Mouse (Mus musculus): ENCODE measurements around the gene Wnt16. TPM values are rescaled to one million over a fixed set of nuclear protein-coding genes. Genes with fewer than 3 reads are reported as not detected.
A peak's percentile ranks its signal among the peaks of the same experiment; 100 is the strongest.

Gene Wnt16
- total and polyA plus RNA-seq, 2 experiments from 2014 or later, result 0.90 to 1.3 TPM

- peaks cover 6% of the 10 kb centered on the region; the same call in 1 of the 2 replicates for H3K4me1 ChIP-seq (ENCODE audit: insufficient read depth, low read length)
- no peak overlapping the region for H3K27ac ChIP-seq
- TF ChIP-seq CTCF (IDR thresholded peaks at IDR 0.05; ENCODE audit: low read depth), result peak; percentile 57
- no peaks in the 10 kb centered on the region for H3K9me3 ChIP-seq (ENCODE audit: low read length)
- H3K4me3 ChIP-seq (ENCODE audit: low read length), result peak overlapping the region; percentile 34
- DNase-seq (ENCODE audit: low spot score) (peak; percentile 58), ATAC-seq (peak; percentile 77)
- no peaks in the 10 kb centered on the region for H3K36me3 ChIP-seq (ENCODE audit: insufficient read depth, low read length)
- peaks cover 39% of the 10 kb centered on the region for H3K27me3 ChIP-seq (ENCODE audit: insufficient read depth, low read length)
- peak overlapping the region; percentile 72 for H3K4me2 ChIP-seq (ENCODE audit: low read depth, low read length)
- under 1% methylated on average over 38 of the region's 38 CpGs for WGBS
- 0 out of 2 replicates have a peak overlapping the region, but pooled peaks have one; percentile 14 for H3K9ac ChIP-seq (replicated peaks; ENCODE audit: low read length)
These were observed 872 bp downstream of the Wnt16 start for GRCm38 (mm10) chr6:22288737-22289460.

DNA sequence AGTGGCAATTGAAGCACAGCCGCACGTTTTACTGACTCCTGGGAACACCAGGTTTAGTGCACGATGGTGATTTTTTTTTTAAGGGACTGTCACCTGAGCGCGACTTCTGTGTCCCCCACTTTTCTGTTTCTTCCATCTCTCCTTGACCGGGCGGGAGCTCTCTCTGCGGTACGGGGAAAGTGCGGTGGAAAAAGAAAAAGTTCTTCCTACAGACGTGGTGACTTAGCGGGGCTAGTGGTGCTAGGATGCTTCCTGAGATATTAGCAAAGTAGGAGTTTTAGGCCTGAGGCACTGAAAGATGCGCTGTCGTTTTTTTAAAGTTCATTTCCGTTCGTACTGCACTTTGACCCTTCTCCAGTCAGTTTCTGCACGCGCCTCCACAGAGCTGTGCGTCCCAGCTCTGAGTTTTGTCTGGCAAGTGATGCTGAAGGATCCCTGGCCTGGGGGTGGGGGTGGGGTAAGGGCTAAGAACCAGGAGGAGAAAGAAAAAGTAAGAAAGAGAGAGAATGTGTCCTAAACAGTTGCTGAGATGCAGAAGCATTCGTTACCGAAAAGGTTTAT is 1.5 kb downstream of the Wnt16 start:
- no peak overlapping the region for H3K9ac ChIP-seq (replicated peaks; ENCODE audit: low read length)
- H3K27me3 ChIP-seq (ENCODE audit: insufficient read depth, low read length), result peaks cover 39% of the 10 kb centered on the region
- WGBS, result 4% methylated on average over 21 of the region's 21 CpGs

GRCm38 (mm10) chr6:22290790-22291189 is 2.8 kb downstream of the Wnt16 start:
- ATAC-seq (no peak), DNase-seq (ENCODE audit: low spot score) (no peak)
- TF ChIP-seq CTCF (IDR thresholded peaks at IDR 0.05; ENCODE audit: low read depth), result no peak
- no peak overlapping the region for H3K4me2 ChIP-seq (ENCODE audit: low read depth, low read length)
- no peaks in the 10 kb centered on the region for H3K36me3 ChIP-seq (ENCODE audit: insufficient read depth, low read length)
- H3K4me1 ChIP-seq (ENCODE audit: insufficient read depth, low read length), result peaks cover 6% of the 10 kb centered on the region; the same call in 1 of the 2 replicates
- no peaks in the 10 kb centered on the region for H3K9me3 ChIP-seq (ENCODE audit: low read length)
- H3K27me3 ChIP-seq (ENCODE audit: insufficient read depth, low read length), result peaks cover 39% of the 10 kb centered on the region
- no peak overlapping the region for H3K9ac ChIP-seq (replicated peaks; ENCODE audit: low read length)
- no peak overlapping the region for H3K27ac ChIP-seq
- 78% methylated on average over 8 of the region's 8 CpGs for WGBS
- H3K4me3 ChIP-seq (ENCODE audit: low read length), result no peak overlapping the region

More for the DNA sequence above, 1.5 kb downstream of the Wnt16 start:
- Histone ChIP-seq H3K4me2 (ENCODE audit: low read depth, low read length) (peak overlapping the region; percentile 72), H3K36me3 (ENCODE audit: insufficient read depth, low read length) (no peaks in the 10 kb centered on the region), H3K9me3 (ENCODE audit: low read length) (no peaks in the 10 kb centered on the region), H3K4me3 (ENCODE audit: low read length) (peak overlapping the region; percentile 34), H3K4me1 (ENCODE audit: insufficient read depth, low read length) (peaks cover 6% of the 10 kb centered on the region; the same call in 1 of the 2 replicates), H3K27ac (no peak overlapping the region)
- no peak for ATAC-seq
- no peak for TF ChIP-seq CTCF (IDR thresholded peaks at IDR 0.05; ENCODE audit: low read depth)
- no peak for DNase-seq (ENCODE audit: low spot score)

DNA sequence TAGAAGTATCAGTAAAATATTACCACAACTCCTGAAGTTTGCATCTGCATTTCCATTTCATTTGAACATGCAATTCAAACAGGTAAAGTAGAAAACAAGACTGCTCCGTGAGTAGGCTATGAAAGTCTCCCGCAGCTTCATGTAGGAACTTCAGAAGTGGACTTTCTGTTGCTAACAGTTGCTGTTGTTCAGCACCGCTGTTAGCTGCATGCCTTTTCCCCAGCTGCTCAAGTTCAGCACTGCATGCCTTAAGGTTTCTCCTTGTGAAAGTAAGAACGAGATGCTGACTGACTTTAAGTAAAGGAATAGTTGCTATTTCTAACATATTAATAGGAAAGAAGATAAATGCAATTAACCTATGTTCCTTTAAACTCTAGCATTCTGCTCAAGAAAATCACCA is 4.0 kb downstream of the Wnt16 start:
- Histone ChIP-seq H3K27ac (no peak overlapping the region), H3K27me3 (ENCODE audit: insufficient read depth, low read length) (peaks cover 37% of the 10 kb centered on the region), H3K36me3 (ENCODE audit: insufficient read depth, low read length) (no peaks in the 10 kb centered on the region), H3K4me2 (ENCODE audit: low read depth, low read length) (no peak overlapping the region), H3K4me1 (ENCODE audit: insufficient read depth, low read length) (peaks cover 6% of the 10 kb centered on the region; the same call in 1 of the 2 replicates), H3K9me3 (ENCODE audit: low read length) (no peaks in the 10 kb centered on the region), H3K4me3 (ENCODE audit: low read length) (no peak overlapping the region), H3K9ac (replicated peaks; ENCODE audit: low read length) (no peak overlapping the region)
- DNase-seq (ENCODE audit: low spot score) (no peak), ATAC-seq (no peak)
- no peak for TF ChIP-seq CTCF (IDR thresholded peaks at IDR 0.05; ENCODE audit: low read depth)
- WGBS, result 44% methylated on average over 4 of the region's 4 CpGs

GRCm38 (mm10) chr6:22293922-22294321 is 5.9 kb downstream of the Wnt16 start:
- Histone ChIP-seq H3K4me2 (ENCODE audit: low read depth, low read length) (no peak overlapping the region), H3K4me1 (ENCODE audit: insufficient read depth, low read length) (0 out of 2 replicates have a peak, but pooled peaks cover 3% of the 10 kb centered on the region), H3K4me3 (ENCODE audit: low read length) (no peak overlapping the region), H3K27ac (no peak overlapping the region), H3K36me3 (ENCODE audit: insufficient read depth, low read length) (no peaks in the 10 kb centered on the region), H3K9ac (replicated peaks; ENCODE audit: low read length) (no peak overlapping the region), H3K9me3 (ENCODE audit: low read length) (no peaks in the 10 kb centered on the region), H3K27me3 (ENCODE audit: insufficient read depth, low read length) (peaks cover 21% of the 10 kb centered on the region; the same call in 1 of the 2 replicates)
- ATAC-seq (no peak), DNase-seq (ENCODE audit: low spot score) (no peak)
- WGBS, result 31% methylated on average over 3 of the region's 3 CpGs
- TF ChIP-seq CTCF (IDR thresholded peaks at IDR 0.05; ENCODE audit: low read depth), result no peak

DNA sequence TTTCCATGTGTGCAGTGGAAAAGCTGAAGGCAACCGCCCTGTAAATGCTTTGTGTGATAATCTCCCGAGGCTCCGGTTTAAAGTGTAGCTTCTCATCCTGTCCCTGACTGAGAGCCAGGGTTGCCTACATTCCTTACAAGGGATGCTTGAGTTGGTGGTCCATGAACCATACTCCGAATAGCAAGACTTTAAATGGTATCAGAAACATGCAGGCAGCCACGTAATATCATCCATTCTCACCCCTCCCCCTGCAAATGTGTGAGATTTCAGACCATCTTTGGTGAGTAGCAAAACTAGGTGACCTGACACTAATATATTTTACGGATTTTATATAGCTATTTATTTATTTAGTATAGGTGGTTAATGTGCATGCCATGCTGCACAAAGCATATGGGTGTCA is 9.0 kb downstream of the Wnt16 start:
- ATAC-seq (no peak), DNase-seq (ENCODE audit: low spot score) (no peak)
- 88% methylated on average over 6 of the region's 6 CpGs for WGBS
- Histone ChIP-seq H3K27me3 (ENCODE audit: insufficient read depth, low read length) (peaks cover 2% of the 10 kb centered on the region; the same call in 1 of the 2 replicates), H3K27ac (no peak overlapping the region), H3K4me1 (ENCODE audit: insufficient read depth, low read length) (no peaks in the 10 kb centered on the region), H3K4me2 (ENCODE audit: low read depth, low read length) (no peak overlapping the region), H3K9me3 (ENCODE audit: low read length) (no peaks in the 10 kb centered on the region), H3K4me3 (ENCODE audit: low read length) (no peak overlapping the region), H3K36me3 (ENCODE audit: insufficient read depth, low read length) (no peaks in the 10 kb centered on the region), H3K9ac (replicated peaks; ENCODE audit: low read length) (no peak overlapping the region)
- TF ChIP-seq CTCF (IDR thresholded peaks at IDR 0.05; ENCODE audit: low read depth), result no peak

DNA sequence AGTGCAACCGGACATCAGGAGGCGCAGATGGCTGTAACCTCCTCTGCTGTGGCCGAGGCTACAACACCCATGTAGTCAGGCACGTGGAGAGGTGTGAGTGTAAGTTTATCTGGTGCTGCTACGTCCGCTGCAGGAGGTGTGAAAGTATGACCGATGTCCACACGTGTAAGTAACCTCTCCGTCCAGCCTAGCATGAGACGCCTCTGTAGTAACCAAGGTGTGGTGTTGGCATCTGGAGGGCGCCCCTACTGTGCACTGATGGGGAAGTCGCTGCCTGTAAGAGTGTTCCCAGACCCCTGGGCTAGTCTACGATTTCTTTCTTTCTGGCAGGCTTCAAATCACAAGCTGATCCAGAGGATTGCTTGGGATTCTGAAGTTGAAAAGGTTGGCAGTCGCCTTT is 10.0 kb downstream of the Wnt16 start:
- Histone ChIP-seq H3K4me3 (ENCODE audit: low read length) (no peak overlapping the region), H3K9ac (replicated peaks; ENCODE audit: low read length) (no peak overlapping the region), H3K27ac (no peak overlapping the region), H3K9me3 (ENCODE audit: low read length) (no peaks in the 10 kb centered on the region), H3K4me1 (ENCODE audit: insufficient read depth, low read length) (no peaks in the 10 kb centered on the region), H3K27me3 (ENCODE audit: insufficient read depth, low read length) (no peaks in the 10 kb centered on the region), H3K4me2 (ENCODE audit: low read depth, low read length) (no peak overlapping the region), H3K36me3 (ENCODE audit: insufficient read depth, low read length) (no peaks in the 10 kb centered on the region)
- DNase-seq (ENCODE audit: low spot score) (no peak), ATAC-seq (no peak)
- no peak for TF ChIP-seq CTCF (IDR thresholded peaks at IDR 0.05; ENCODE audit: low read depth)
- WGBS, result 61% methylated on average over 14 of the region's 14 CpGs

Measured in hindbrain, postnatal 0 days (tissue).